Mouse (Mus musculus): Measurements from ENCODE around the gene Rapgef1.

- TF ChIP-seq POLR2A (IDR thresholded peaks at IDR 0.05; ENCODE audit: borderline replicate concordance, control insufficient read depth, low read depth, low read length) = no peak
- TF ChIP-seq CTCF (IDR thresholded peaks at IDR 0.05; ENCODE audit: control insufficient read depth, insufficient read depth, low read length) = no peak
Measured at GRCm38 (mm10) chr2:29633101-29633554, 13.6 kb downstream of the Rapgef1 start.
